28 mouse cellular contexts compared by ENCODE assay signal in the genomic region with DNA sequence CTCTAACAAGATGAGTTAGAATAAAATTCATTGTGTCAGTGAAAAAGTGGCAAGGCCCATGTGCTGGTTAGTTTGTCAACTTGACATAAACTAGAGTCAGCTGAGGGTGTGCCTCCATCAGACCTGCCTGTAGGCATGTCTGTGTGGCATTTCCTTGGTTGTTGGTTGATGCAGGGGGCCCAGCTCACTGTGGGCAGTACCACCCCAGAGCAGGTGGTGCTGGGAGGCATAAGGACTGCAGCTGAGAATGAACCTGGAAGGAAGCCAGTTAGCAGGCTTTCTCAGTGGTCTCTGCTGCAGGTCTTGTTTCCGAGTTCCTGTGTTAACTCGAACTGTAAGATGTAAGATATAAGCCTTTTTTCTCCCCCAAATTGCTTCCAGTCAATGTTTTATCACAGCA. TPM values are rescaled to one million over a fixed set of nuclear protein-coding genes. Genes with fewer than 3 reads are reported as not detected.
DNase-seq lines count a peak whose midpoint lies in the region; ATAC-seq and TF ChIP-seq lines count a peak whose summit lies in the region.
"Had no signal": no experiment of that assay in that cellular context is flagged by ENCODE, and none has a peak within 500 bp of the region (broad histone marks: within the 10 kb centered on the region; RNA-seq: fewer than 3 reads in every experiment).

No protein-coding gene starts in this region.

- no peaks in the 10 kb centered on the region for H3K4me1 ChIP-seq in heart, embryonic 16.5 days (ENCODE audit: control insufficient read depth, insufficient read depth, low read length)
- H3K4me1 ChIP-seq in forebrain, postnatal 0 days (ENCODE audit: insufficient read depth) = no peaks in the 10 kb centered on the region
- H3K4me1 ChIP-seq in kidney, adult 2 months (ENCODE audit: control insufficient read depth, insufficient read depth, low read length) = 0 out of 2 replicates have a peak, but pooled peaks cover 3% of the 10 kb centered on the region
- H3K4me1 ChIP-seq: hindbrain, embryonic 12.5 days; limb, embryonic 12.5 days; liver, embryonic 15.5 days; lung, embryonic 15.5 days; neural tube, embryonic 12.5 days; stomach, embryonic 15.5 days had no signal

- TF ChIP-seq POLR2A in kidney, adult 2 months (IDR thresholded peaks at IDR 0.05; ENCODE audit: low read depth, low read length) = no peak

- H3K9me3 ChIP-seq in heart, embryonic 16.5 days (replicated peaks; ENCODE audit: control insufficient read depth, low read length) = peaks cover 4% of the 10 kb centered on the region; the same call in 1 of the 2 replicates
- H3K9me3 ChIP-seq in forebrain, postnatal 0 days (ENCODE audit: low read length) = no peaks in the 10 kb centered on the region
- H3K9me3 ChIP-seq: heart, embryonic 12.5 days; liver, embryonic 15.5 days; lung, embryonic 15.5 days; midbrain, embryonic 12.5 days; neural tube, embryonic 12.5 days; stomach, embryonic 15.5 days had no signal

- intact Hi-C loops in heart, postnatal 25 days (cut with DNase I) = no loop called here

- no peaks in the 10 kb centered on the region for H3K36me3 ChIP-seq in heart, embryonic 16.5 days (ENCODE audit: control insufficient read depth, insufficient read depth)
- no peaks in the 10 kb centered on the region for H3K36me3 ChIP-seq in forebrain, postnatal 0 days (ENCODE audit: insufficient read depth)
- H3K36me3 ChIP-seq in kidney, adult 2 months (ENCODE audit: control insufficient read depth, insufficient read depth, low read length) = peaks cover 9% of the 10 kb centered on the region
- H3K36me3 ChIP-seq: hindbrain, embryonic 12.5 days; limb, embryonic 12.5 days; lung, embryonic 15.5 days; midbrain, embryonic 12.5 days; neural tube, embryonic 12.5 days; stomach, embryonic 15.5 days had no signal

- 61% methylated on average over 2 of the region's 2 CpGs for WGBS in heart, embryonic 16.5 days
- WGBS in forebrain, postnatal 0 days = 77% methylated on average over 2 of the region's 2 CpGs
- 80% methylated on average over 2 of the region's 2 CpGs for WGBS in kidney, adult 2 months

- no peak for DNase-seq in heart, postnatal 25 days (ENCODE audit: low spot score)
- peak; percentile 84 for DNase-seq in thymus, postnatal 14 days
- DNase-seq in spleen, postnatal 36 days (ENCODE audit: low spot score in 2 of 2) = no peak
- DNase-seq in forebrain, postnatal 0 days = no peak
- DNase-seq in kidney, adult 2 months = no peak
- DNase-seq: adrenal gland, postnatal 14 days; cerebellum, adult 2 months; cerebellum, postnatal 36 days; gastrocnemius, adult 2 months; gastrocnemius, postnatal 36 days; heart, adult 2 months; heart, postnatal 14 days; kidney, postnatal 36 days had no signal

- no peak overlapping the region for H3K4me2 ChIP-seq in heart, embryonic 16.5 days (ENCODE audit: low read depth, low read length)
- H3K4me2 ChIP-seq in forebrain, postnatal 0 days (ENCODE audit: low read depth) = no peak overlapping the region
- H3K4me2 ChIP-seq: heart, embryonic 12.5 days; hindbrain, embryonic 12.5 days; limb, embryonic 12.5 days; liver, embryonic 15.5 days; lung, embryonic 15.5 days; midbrain, embryonic 12.5 days; neural tube, embryonic 12.5 days; stomach, embryonic 15.5 days had no signal

- no peak overlapping the region for H3K27ac ChIP-seq in heart, embryonic 16.5 days (ENCODE audit: low read length)
- no peak overlapping the region for H3K27ac ChIP-seq in forebrain, postnatal 0 days (ENCODE audit: low read depth, low read length)
- H3K27ac ChIP-seq in kidney, adult 2 months (ENCODE audit: insufficient read depth, low read depth, low read length) = no peak overlapping the region
- H3K27ac ChIP-seq: gastrocnemius, adult 2 months; heart, adult 2 months; hindbrain, embryonic 12.5 days; layer of hippocampus, adult 2 months; left cerebral cortex, adult 2 months; limb, embryonic 12.5 days; liver, embryonic 15.5 days; lung, embryonic 15.5 days; midbrain, embryonic 12.5 days; neural tube, embryonic 12.5 days; stomach, embryonic 15.5 days had no signal

- no peaks in the 10 kb centered on the region for H3K27me3 ChIP-seq in heart, embryonic 16.5 days (ENCODE audit: control insufficient read depth, insufficient read depth, low read length)
- H3K27me3 ChIP-seq in forebrain, postnatal 0 days (ENCODE audit: insufficient read depth, low read length) = no peaks in the 10 kb centered on the region
- no peaks in the 10 kb centered on the region for H3K27me3 ChIP-seq in kidney, adult 2 months (replicated peaks; ENCODE audit: control insufficient read depth, insufficient read depth, low read length)
- H3K27me3 ChIP-seq: heart, embryonic 12.5 days; hindbrain, embryonic 12.5 days; limb, embryonic 12.5 days; liver, embryonic 15.5 days; lung, embryonic 15.5 days; midbrain, embryonic 12.5 days; neural tube, embryonic 12.5 days; stomach, embryonic 15.5 days had no signal

- no peak for TF ChIP-seq CTCF in forebrain, postnatal 0 days (IDR thresholded peaks at IDR 0.05; ENCODE audit: low read depth)
- TF ChIP-seq CTCF in kidney, adult 2 months (conservative IDR thresholded peaks at IDR 0.05; ENCODE audit: insufficient read depth, insufficient read length, low read depth, low read length) = no peak

- no peak overlapping the region for H3K9ac ChIP-seq in heart, embryonic 16.5 days (ENCODE audit: low read length)
- no peak overlapping the region for H3K9ac ChIP-seq in forebrain, postnatal 0 days
- H3K9ac ChIP-seq: heart, embryonic 12.5 days; hindbrain, embryonic 12.5 days; limb, embryonic 12.5 days; liver, embryonic 15.5 days; lung, embryonic 15.5 days; midbrain, embryonic 12.5 days; neural tube, embryonic 12.5 days; stomach, embryonic 15.5 days had no signal

- peak; percentile 67; the same call in 1 of the 2 replicates for ATAC-seq in heart, embryonic 16.5 days (replicated peaks; ENCODE audit: extremely low read depth, insufficient read depth, low FRiP score)
- ATAC-seq in megakaryocyte-erythroid progenitor cell, adult 5-6 weeks (replicated peaks; ENCODE audit: low FRiP score, low TSS enrichment, poor library complexity, severe bottlenecking) = 0 out of 2 replicates have a peak, but pooled peaks have one; percentile 22
- ATAC-seq in forebrain, postnatal 0 days = no peak
- ATAC-seq: forebrain, embryonic 14.5 days; intestine, postnatal 0 days had no signal

- H3K4me3 ChIP-seq in heart, embryonic 16.5 days (ENCODE audit: low read length) = no peak overlapping the region
- no peak overlapping the region for H3K4me3 ChIP-seq in forebrain, postnatal 0 days (ENCODE audit: low read depth, low read length)
- no peak overlapping the region for H3K4me3 ChIP-seq in kidney, adult 2 months (ENCODE audit: insufficient read depth, low read depth, low read length)
- H3K4me3 ChIP-seq: gastrocnemius, adult 2 months; heart, adult 2 months; heart, embryonic 12.5 days; hindbrain, embryonic 12.5 days; layer of hippocampus, adult 2 months; left cerebral cortex, adult 2 months; limb, embryonic 12.5 days; liver, embryonic 15.5 days; lung, embryonic 15.5 days; midbrain, embryonic 12.5 days; myocyte; neural tube, embryonic 12.5 days; stomach, embryonic 15.5 days had no signal

RNA-seq across cellular contexts. Expression of gene Capn3, which starts 0.8 kb away (rescaled TPM):
- polyA plus RNA-seq in heart, embryonic 16.5 days (2015; fragmentation: Nextera tagmentation; extraction: Ambion mirVana) = 4.3 and 5.8 TPM in 2 replicates
- 1 to 10 TPM; 1.1 to 1.7 TPM for total RNA-seq in heart, postnatal 25 days (2021)
- 0.59 TPM in 1 of 2 replicates, not detected in the other for total RNA-seq in megakaryocyte-erythroid progenitor cell, adult 5-6 weeks (2014; fragmentation: Nextera tagmentation)
- total RNA-seq in megakaryocyte-erythroid progenitor cell, adult 5-6 weeks (2017) = 0.11 TPM in 1 of 2 replicates, not detected in the other
- 0.62 and 1.8 TPM in 2 replicates for total RNA-seq in forebrain, postnatal 0 days (2014; rRNA removed)
- 0.82 and 1.7 TPM in 2 replicates for polyA plus RNA-seq in forebrain, postnatal 0 days (2015; fragmentation: Nextera tagmentation; extraction: Ambion mirVana)
- 0.48 and 1.0 TPM in 2 replicates for polyA plus RNA-seq in kidney, adult 2 months (2012; rRNA removed)

RNA-seq across cellular contexts. Expression of gene Tmem87a, which starts 51.1 kb away (rescaled TPM):
- polyA plus RNA-seq in heart, embryonic 16.5 days (2015; fragmentation: Nextera tagmentation; extraction: Ambion mirVana) = 5.4 and 7.7 TPM in 2 replicates
- total RNA-seq in heart, postnatal 25 days (2021) = 10 to 100 TPM; 16.3 to 17.5 TPM
- total RNA-seq in megakaryocyte-erythroid progenitor cell, adult 5-6 weeks (2014; fragmentation: Nextera tagmentation) = 18.9 and 33.1 TPM in 2 replicates
- 59.9 and 69.4 TPM in 2 replicates for total RNA-seq in megakaryocyte-erythroid progenitor cell, adult 5-6 weeks (2017)
- total RNA-seq in forebrain, postnatal 0 days (2014; rRNA removed) = 35.5 and 44.5 TPM in 2 replicates
- polyA plus RNA-seq in forebrain, postnatal 0 days (2015; fragmentation: Nextera tagmentation; extraction: Ambion mirVana) = 5.4 and 6.5 TPM in 2 replicates
- polyA plus RNA-seq in kidney, adult 2 months (2012; rRNA removed) = 9.2 and 10.3 TPM in 2 replicates

RNA-seq across cellular contexts. Expression of gene Ganc, which starts 51.3 kb away (rescaled TPM):
- polyA plus RNA-seq in heart, embryonic 16.5 days (2015; fragmentation: Nextera tagmentation; extraction: Ambion mirVana) = 11.2 and 11.5 TPM in 2 replicates
- total RNA-seq in heart, postnatal 25 days (2021) = 10 to 100 TPM; 23.1 to 25.2 TPM
- total RNA-seq in megakaryocyte-erythroid progenitor cell, adult 5-6 weeks (2014; fragmentation: Nextera tagmentation) = 11.2 and 14.2 TPM in 2 replicates
- 10.3 and 13.6 TPM in 2 replicates for total RNA-seq in megakaryocyte-erythroid progenitor cell, adult 5-6 weeks (2017)
- 5.8 and 7.7 TPM in 2 replicates for total RNA-seq in forebrain, postnatal 0 days (2014; rRNA removed)
- polyA plus RNA-seq in forebrain, postnatal 0 days (2015; fragmentation: Nextera tagmentation; extraction: Ambion mirVana) = 5.2 and 6.9 TPM in 2 replicates
- 26.9 and 28.3 TPM in 2 replicates for polyA plus RNA-seq in kidney, adult 2 months (2012; rRNA removed)
